Mouse (Mus musculus): ENCODE results near the gene Wipf1. TPM values are rescaled to one million over a fixed set of nuclear protein-coding genes. Genes with fewer than 3 reads are reported as not detected.
A peak's percentile ranks its signal among the peaks of the same experiment; 100 is the strongest.
"Not testable (repeated sequence)": the region's sequence is repeated elsewhere in the genome, so short reads cannot be mapped to it uniquely, and the experiment has no call there.

Gene Wipf1
- polyA plus RNA-seq, 1 experiment from 2014 or later = 3.8 TPM

DNA sequence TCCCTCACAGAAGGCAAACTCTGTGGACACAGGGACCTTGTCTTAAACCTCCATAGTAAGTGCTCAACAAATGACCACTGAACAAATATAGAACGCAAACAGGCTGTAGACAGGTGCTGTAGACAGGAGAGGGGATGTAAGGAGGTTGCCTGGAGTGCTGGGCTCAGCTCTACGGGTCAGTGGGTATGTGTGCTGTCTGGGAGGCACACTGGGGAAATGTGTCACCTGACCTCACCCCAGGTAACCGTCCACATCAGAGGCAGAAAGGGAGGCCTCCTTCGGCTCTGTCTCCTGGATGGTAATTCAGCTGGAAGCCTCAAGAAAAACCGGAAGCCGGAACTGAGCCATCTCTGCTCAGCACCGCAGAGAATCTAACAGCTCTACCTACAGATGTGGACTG, 21.6 kb downstream of the Wipf1 start:
- H3K36me3 ChIP-seq (replicated peaks) = no peaks in the 10 kb centered on the region
- no peak overlapping the region for H3K4me3 ChIP-seq (replicated peaks)
- ATAC-seq (ENCODE audit: insufficient read depth) = no peak
- H3K27ac ChIP-seq (replicated peaks) = no peak overlapping the region
- no peak overlapping the region for H3K9ac ChIP-seq
- H3K4me2 ChIP-seq = no peak overlapping the region
- H3K27me3 ChIP-seq = no peaks in the 10 kb centered on the region
- H3K9me3 ChIP-seq (replicated peaks) = no peaks in the 10 kb centered on the region
- WGBS (ENCODE audit: insufficient replicate concordance) = 78% methylated on average over 7 of the region's 7 CpGs
- peaks cover 66% of the 10 kb centered on the region for H3K4me1 ChIP-seq (replicated peaks)

DNA sequence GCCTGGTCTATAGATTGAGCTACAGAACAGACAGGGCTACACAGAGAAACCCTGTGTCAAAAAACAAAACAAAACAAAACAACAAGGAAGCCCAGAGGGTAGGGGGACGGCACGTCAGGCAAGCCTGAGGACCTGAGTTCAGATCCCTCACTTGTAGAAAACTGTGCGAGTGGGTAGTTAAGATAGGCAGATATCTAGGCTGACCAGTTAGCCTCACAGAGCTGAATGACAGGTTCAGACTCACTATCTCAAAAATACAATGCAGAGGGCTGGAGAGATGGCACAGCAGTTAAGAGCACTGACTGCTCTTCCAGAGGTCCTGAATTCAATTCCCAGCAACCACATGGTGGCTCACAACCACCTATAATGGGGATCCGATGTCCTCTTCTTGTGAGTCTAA, 23.2 kb downstream of the Wipf1 start:
- H3K27me3 ChIP-seq; H3K36me3 ChIP-seq (replicated peaks); H3K9ac ChIP-seq; H3K4me3 ChIP-seq (replicated peaks); H3K9me3 ChIP-seq (replicated peaks); H3K4me2 ChIP-seq; H3K27ac ChIP-seq (replicated peaks): not testable (repeated sequence)
- ATAC-seq (ENCODE audit: insufficient read depth) = peak; percentile 47; the same call in 1 of the 2 replicates
- peaks cover 62% of the 10 kb centered on the region for H3K4me1 ChIP-seq (replicated peaks)
- 44% methylated on average over 4 of the region's 4 CpGs for whole genome bisulfite sequencing (ENCODE audit: insufficient replicate concordance)

DNA sequence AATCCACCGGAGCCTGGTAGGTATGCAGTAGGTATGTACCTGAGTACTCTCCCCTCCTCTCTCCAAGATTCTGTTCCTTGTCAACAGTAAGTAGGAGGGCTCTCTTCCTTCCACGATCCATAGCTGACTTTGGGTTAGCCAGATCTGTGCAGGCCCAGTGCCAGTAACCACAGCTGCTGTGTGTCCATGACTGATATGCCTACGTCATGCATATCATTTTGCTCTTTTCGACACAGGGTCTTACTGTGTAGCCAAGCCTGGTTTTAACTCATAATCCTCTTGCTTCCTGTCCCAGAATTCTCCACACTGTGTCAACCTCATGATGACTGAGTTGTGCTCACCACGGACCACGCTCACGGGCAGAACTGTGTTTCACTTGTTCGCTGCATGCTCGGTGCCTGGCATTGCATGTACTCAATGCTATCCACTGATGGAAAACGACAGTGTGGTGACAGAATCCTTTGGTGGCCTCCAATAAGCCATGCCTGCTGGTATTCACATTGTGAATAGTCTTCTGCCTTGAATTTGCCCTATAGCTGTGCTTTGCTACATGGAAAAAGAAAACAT, 26.6 kb downstream of the Wipf1 start:
- WGBS (ENCODE audit: insufficient replicate concordance) = 41% methylated on average over 10 of the region's 10 CpGs
- H3K4me1 ChIP-seq (replicated peaks) = peaks cover 54% of the 10 kb centered on the region
- H3K9ac ChIP-seq = no peak overlapping the region
- no peaks in the 10 kb centered on the region for H3K27me3 ChIP-seq
- no peak overlapping the region for H3K27ac ChIP-seq (replicated peaks)
- no peaks in the 10 kb centered on the region for H3K9me3 ChIP-seq (replicated peaks)
- peak overlapping the region; percentile 18; the same call in 1 of the 2 replicates for H3K4me2 ChIP-seq
- no peaks in the 10 kb centered on the region for H3K36me3 ChIP-seq (replicated peaks)
- peak; percentile 83 for ATAC-seq (ENCODE audit: insufficient read depth)
- no peak overlapping the region for H3K4me3 ChIP-seq (replicated peaks)

GRCm38 (mm10) chr2:73500864-73501263, 28.7 kb downstream of the Wipf1 start:
- 71% methylated on average over 13 of the region's 13 CpGs for WGBS (ENCODE audit: insufficient replicate concordance)
- Histone ChIP-seq H3K36me3 (replicated peaks) (no peaks in the 10 kb centered on the region), H3K27ac (replicated peaks) (no peak overlapping the region), H3K4me1 (replicated peaks) (peaks cover 56% of the 10 kb centered on the region), H3K9ac (no peak overlapping the region), H3K9me3 (replicated peaks) (no peaks in the 10 kb centered on the region), H3K4me2 (no peak overlapping the region), H3K4me3 (replicated peaks) (no peak overlapping the region), H3K27me3 (no peaks in the 10 kb centered on the region)
- ATAC-seq (ENCODE audit: insufficient read depth) = no peak

- H3K4me1 ChIP-seq (replicated peaks) = peaks cover 51% of the 10 kb centered on the region
- ATAC-seq (ENCODE audit: insufficient read depth) = no peak
- H3K36me3 ChIP-seq (replicated peaks) = no peaks in the 10 kb centered on the region
- H3K27ac ChIP-seq (replicated peaks) = no peak overlapping the region
- no peaks in the 10 kb centered on the region for H3K9me3 ChIP-seq (replicated peaks)
- H3K27me3 ChIP-seq = no peaks in the 10 kb centered on the region
- H3K4me3 ChIP-seq (replicated peaks) = no peak overlapping the region
- H3K9ac ChIP-seq = no peak overlapping the region
- H3K4me2 ChIP-seq = no peak overlapping the region
These were observed 31.2 kb downstream of the Wipf1 start for GRCm38 (mm10) chr2:73498322-73498721.

DNA sequence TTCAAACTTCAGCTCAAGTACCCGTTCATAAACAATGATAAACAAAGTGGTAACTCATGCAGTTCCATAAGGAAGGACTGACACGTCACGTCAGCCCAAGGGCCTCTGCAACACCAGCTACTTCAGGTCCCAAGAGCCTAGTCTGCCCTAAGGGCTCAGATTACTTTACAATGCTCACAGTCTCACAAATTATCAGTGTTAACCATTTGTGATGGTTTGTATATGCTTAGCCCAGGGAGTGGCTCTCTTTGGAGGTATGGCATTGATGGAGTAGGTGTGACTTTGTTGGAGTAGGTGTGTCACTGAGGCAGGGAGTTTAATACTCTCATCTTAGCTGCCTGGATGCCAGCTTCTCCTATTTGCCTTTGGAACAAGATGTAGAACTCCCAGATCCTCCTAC, 32.0 kb downstream of the Wipf1 start:
- 20% methylated on average over 3 of the region's 3 CpGs for WGBS (ENCODE audit: insufficient replicate concordance)
- H3K4me2 ChIP-seq = no peak overlapping the region

DNA sequence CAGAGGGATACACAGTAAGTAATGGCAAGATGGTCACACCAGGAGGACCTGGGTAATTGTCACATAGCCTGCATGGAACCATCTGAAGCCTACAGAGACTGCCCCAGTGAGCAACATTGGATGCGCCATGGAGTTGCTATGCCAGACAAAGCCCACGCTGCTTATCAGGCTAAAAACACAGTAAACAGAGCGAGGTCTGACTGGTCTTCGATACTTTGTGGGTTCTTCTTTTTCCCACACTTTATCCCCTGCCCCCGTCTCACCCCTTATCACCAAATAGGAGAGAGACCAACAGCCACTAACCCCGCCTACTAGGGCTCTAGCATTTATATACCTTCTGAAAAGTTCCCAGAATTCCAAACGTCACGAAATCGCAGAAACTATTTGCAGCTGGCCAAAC, 32.6 kb downstream of the Wipf1 start:
- no peaks in the 10 kb centered on the region for H3K9me3 ChIP-seq (replicated peaks)
- H3K4me3 ChIP-seq (replicated peaks) = no peak overlapping the region
- H3K9ac ChIP-seq = no peak overlapping the region
- H3K27ac ChIP-seq (replicated peaks) = 0 out of 2 replicates have a peak overlapping the region, but pooled peaks have one; percentile 31
- WGBS (ENCODE audit: insufficient replicate concordance) = 17% methylated on average over 9 of the region's 9 CpGs
- peaks cover 45% of the 10 kb centered on the region for H3K4me1 ChIP-seq (replicated peaks)
- peak; percentile 66 for ATAC-seq (ENCODE audit: insufficient read depth)
- H3K36me3 ChIP-seq (replicated peaks) = no peaks in the 10 kb centered on the region
- H3K4me2 ChIP-seq = peak overlapping the region; percentile 6; the same call in 1 of the 2 replicates
- no peaks in the 10 kb centered on the region for H3K27me3 ChIP-seq

More for the DNA sequence above, 32.0 kb downstream of the Wipf1 start:
- no peak overlapping the region for H3K27ac ChIP-seq (replicated peaks)
- no peaks in the 10 kb centered on the region for H3K9me3 ChIP-seq (replicated peaks)
- no peak overlapping the region for H3K9ac ChIP-seq
- no peaks in the 10 kb centered on the region for H3K36me3 ChIP-seq (replicated peaks)
- no peak overlapping the region for H3K4me3 ChIP-seq (replicated peaks)
- H3K4me1 ChIP-seq (replicated peaks) = peaks cover 43% of the 10 kb centered on the region
- no peaks in the 10 kb centered on the region for H3K27me3 ChIP-seq
- ATAC-seq (ENCODE audit: insufficient read depth) = peak; percentile 38

DNA sequence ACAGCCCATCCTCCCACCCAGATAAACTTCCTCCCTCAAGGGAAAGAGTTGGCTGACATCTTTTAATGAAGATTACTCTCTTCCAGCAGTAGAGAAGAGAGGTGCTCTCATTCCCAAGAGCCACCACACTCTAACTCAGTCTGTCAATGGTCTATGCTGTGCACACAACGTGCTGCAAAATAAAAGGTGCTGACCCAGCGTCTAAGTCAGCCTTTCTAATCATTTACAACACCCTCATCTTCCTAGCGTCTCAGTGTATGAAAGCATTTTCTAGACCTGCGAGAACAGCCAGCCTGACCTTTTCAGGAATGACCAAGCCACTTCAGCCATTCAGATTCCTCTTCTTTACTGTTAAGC, 33.2 kb downstream of the Wipf1 start:
- Histone ChIP-seq H3K27ac (replicated peaks) (peak overlapping the region; percentile 31; the same call in 1 of the 2 replicates), H3K4me2 (peak overlapping the region; percentile 56), H3K27me3 (no peaks in the 10 kb centered on the region), H3K4me1 (replicated peaks) (peaks cover 51% of the 10 kb centered on the region), H3K9me3 (replicated peaks) (no peaks in the 10 kb centered on the region), H3K4me3 (replicated peaks) (peak overlapping the region; percentile 25; the same call in 1 of the 2 replicates), H3K9ac (no peak overlapping the region), H3K36me3 (replicated peaks) (no peaks in the 10 kb centered on the region)
- ATAC-seq (ENCODE audit: insufficient read depth) = no peak
- 57% methylated on average over 4 of the region's 4 CpGs for WGBS (ENCODE audit: insufficient replicate concordance)

DNA sequence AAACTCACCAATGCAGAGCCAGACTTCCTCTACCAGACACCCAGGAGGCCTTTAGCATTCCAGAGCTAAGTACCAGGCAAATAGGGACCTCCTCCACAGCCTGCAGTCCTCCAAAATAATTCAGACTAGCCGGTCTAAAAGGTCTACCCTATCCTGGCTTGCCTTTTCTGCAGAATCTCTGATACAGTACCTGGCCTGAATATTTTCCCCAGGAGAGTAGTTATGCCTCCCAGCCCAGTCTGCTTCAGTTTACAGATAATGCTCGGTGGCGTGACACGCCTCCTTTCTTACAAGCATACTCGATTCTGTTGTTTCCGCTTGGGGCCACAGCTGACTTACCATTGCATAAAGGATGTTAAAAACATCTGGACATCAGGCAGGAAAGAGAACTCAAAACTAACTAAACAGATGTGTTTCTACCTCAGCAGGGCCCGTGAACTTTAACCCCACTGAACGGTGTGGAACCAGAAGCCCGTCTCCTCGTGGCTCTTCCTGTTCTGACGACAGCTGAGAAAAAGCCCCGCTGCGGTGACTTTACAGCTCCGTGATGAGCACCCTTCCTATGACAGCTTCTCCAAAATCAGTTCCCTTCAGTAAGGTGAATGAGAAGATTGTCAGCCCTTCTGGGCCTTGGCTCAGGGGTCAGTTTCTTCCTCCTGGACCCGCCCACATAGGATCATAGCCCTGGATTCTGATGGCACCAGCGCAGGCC, 33.8 kb downstream of the Wipf1 start:
- Histone ChIP-seq H3K36me3 (replicated peaks) (no peaks in the 10 kb centered on the region), H3K4me2 (peak overlapping the region; percentile 56), H3K4me1 (replicated peaks) (peaks cover 53% of the 10 kb centered on the region), H3K9me3 (replicated peaks) (no peaks in the 10 kb centered on the region), H3K27me3 (no peaks in the 10 kb centered on the region), H3K27ac (replicated peaks) (peak overlapping the region; percentile 31), H3K4me3 (replicated peaks) (peak overlapping the region; percentile 25), H3K9ac (0 out of 2 replicates have a peak overlapping the region, but pooled peaks have one; percentile 9)
- ATAC-seq (ENCODE audit: insufficient read depth) = peak; percentile 29; the same call in 1 of the 2 replicates
- WGBS (ENCODE audit: insufficient replicate concordance) = 9% methylated on average over 16 of the region's 16 CpGs

- WGBS (ENCODE audit: insufficient replicate concordance) = 59% methylated on average over 3 of the region's 3 CpGs
- H3K4me1 ChIP-seq (replicated peaks) = peaks cover 51% of the 10 kb centered on the region
These were observed 36.0 kb downstream of the Wipf1 start for GRCm38 (mm10) chr2:73493517-73493916.

DNA sequence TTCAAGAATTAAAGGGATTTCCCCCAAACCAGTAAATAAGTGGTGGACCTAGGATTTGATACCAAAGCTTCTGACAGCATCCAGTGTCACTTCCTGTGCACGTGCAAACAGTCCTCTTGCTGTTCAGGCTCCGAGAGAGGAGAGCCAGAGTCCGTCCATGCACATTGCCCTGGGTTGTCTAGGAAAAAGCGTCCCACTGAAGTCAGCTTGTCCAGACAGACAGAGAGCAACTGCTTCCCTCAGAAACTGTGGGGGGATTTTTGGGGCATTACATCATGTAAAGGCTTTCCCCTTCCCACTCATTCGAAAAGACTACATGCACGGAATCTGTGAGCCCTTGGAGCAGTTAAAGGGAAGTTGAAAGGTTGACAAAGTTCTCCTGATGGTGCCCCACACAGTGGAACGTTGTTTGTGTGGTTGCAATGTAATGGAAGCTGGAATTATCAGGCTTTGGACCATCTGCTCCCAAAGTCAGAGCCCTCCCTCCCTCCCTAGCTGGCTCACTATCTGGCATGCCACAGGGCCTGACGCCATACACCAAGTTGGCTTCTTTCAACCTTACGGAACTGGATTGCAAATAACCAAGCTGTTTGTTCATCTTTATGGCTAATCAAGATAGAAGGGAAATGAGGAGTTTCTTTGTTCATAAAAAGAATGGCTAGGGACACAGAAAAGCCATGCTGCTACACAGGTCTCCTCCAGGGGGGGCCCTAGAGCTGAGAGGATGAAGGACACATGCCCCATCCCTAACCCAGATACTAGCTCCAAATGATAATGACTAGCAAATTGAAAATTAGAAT, 37.9 kb downstream of the Wipf1 start:
- H3K9ac ChIP-seq = no peak overlapping the region
- peaks cover 38% of the 10 kb centered on the region for H3K4me1 ChIP-seq (replicated peaks)
- ATAC-seq (ENCODE audit: insufficient read depth) = no peak
- H3K36me3 ChIP-seq (replicated peaks) = no peaks in the 10 kb centered on the region
- 34% methylated on average over 9 of the region's 9 CpGs for WGBS (ENCODE audit: insufficient replicate concordance)
- no peaks in the 10 kb centered on the region for H3K9me3 ChIP-seq (replicated peaks)
- H3K4me3 ChIP-seq (replicated peaks) = no peak overlapping the region
- no peak overlapping the region for H3K27ac ChIP-seq (replicated peaks)
- H3K4me2 ChIP-seq = no peak overlapping the region
- H3K27me3 ChIP-seq = no peaks in the 10 kb centered on the region

More at GRCm38 (mm10) chr2:73493517-73493916, 36.0 kb downstream of the Wipf1 start:
- no peak overlapping the region for H3K4me2 ChIP-seq
- H3K9me3 ChIP-seq (replicated peaks) = no peaks in the 10 kb centered on the region
- H3K27ac ChIP-seq (replicated peaks) = no peak overlapping the region
- H3K27me3 ChIP-seq = no peaks in the 10 kb centered on the region
- H3K4me3 ChIP-seq (replicated peaks) = no peak overlapping the region
- no peak for ATAC-seq (ENCODE audit: insufficient read depth)
- H3K9ac ChIP-seq = no peak overlapping the region
- H3K36me3 ChIP-seq (replicated peaks) = no peaks in the 10 kb centered on the region

Data from liver, embryonic 15.5 days (tissue).